Comparison of ENCODE assay signal across 24 mouse cellular contexts in genomic region chr17:12127056-12127455, GRCm38 (mm10). TPM values are rescaled to one million over a fixed set of nuclear protein-coding genes. Genes with fewer than 3 reads are reported as not detected.
A peak's percentile ranks its signal among the peaks of the same experiment; 100 is the strongest.
DNase-seq lines count a peak whose midpoint lies in the region; ATAC-seq and TF ChIP-seq lines count a peak whose summit lies in the region.
"Had no signal": no experiment of that assay in that cellular context is flagged by ENCODE, and none has a peak within 500 bp of the region (broad histone marks: within the 10 kb centered on the region; RNA-seq: fewer than 3 reads in every experiment).

No protein-coding gene starts in this region.

- H3K4me2 ChIP-seq in heart, embryonic 15.5 days, result no peak overlapping the region
- H3K4me2 ChIP-seq in heart, embryonic 11.5 days, result no peak overlapping the region
- no peak overlapping the region for H3K4me2 ChIP-seq in lung, embryonic 15.5 days
- H3K4me2 ChIP-seq: embryonic facial prominence, embryonic 12.5 days; embryonic facial prominence, embryonic 15.5 days; heart, embryonic 12.5 days; hindbrain, embryonic 12.5 days; hindbrain, embryonic 15.5 days had no signal

- H3K4me3 ChIP-seq in heart, embryonic 15.5 days, result no peak overlapping the region
- no peak overlapping the region for H3K4me3 ChIP-seq in heart, embryonic 11.5 days (ENCODE audit: low read depth, low read length)
- no peak overlapping the region for H3K4me3 ChIP-seq in lung, embryonic 15.5 days
- H3K4me3 ChIP-seq in testis, adult 2 months (ENCODE audit: control insufficient read depth, low read depth, low read length), result no peak overlapping the region
- H3K4me3 ChIP-seq: embryonic facial prominence, embryonic 12.5 days; embryonic facial prominence, embryonic 15.5 days; gastrocnemius, adult 2 months; heart, embryonic 12.5 days; hindbrain, embryonic 12.5 days; hindbrain, embryonic 15.5 days had no signal

- no peak overlapping the region for H3K9ac ChIP-seq in heart, embryonic 15.5 days
- no peak overlapping the region for H3K9ac ChIP-seq in heart, embryonic 11.5 days (ENCODE audit: low read depth, low read length)
- no peak overlapping the region for H3K9ac ChIP-seq in lung, embryonic 15.5 days
- H3K9ac ChIP-seq: embryonic facial prominence, embryonic 12.5 days; embryonic facial prominence, embryonic 15.5 days; forebrain, postnatal 0 days; heart, embryonic 12.5 days; hindbrain, embryonic 12.5 days; hindbrain, embryonic 15.5 days had no signal

- peaks cover 4% of the 10 kb centered on the region; the same call in 1 of the 2 replicates for H3K4me1 ChIP-seq in heart, embryonic 15.5 days (replicated peaks)
- H3K4me1 ChIP-seq in heart, embryonic 11.5 days (ENCODE audit: control insufficient read depth, insufficient read depth, low read length), result peaks cover 11% of the 10 kb centered on the region
- peaks cover 13% of the 10 kb centered on the region; the same call in 1 of the 2 replicates for H3K4me1 ChIP-seq in lung, embryonic 15.5 days
- H3K4me1 ChIP-seq in testis, adult 2 months (ENCODE audit: control insufficient read depth, insufficient read depth, low read length), result peaks cover 12% of the 10 kb centered on the region
- H3K4me1 ChIP-seq: embryonic facial prominence, embryonic 12.5 days; embryonic facial prominence, embryonic 15.5 days; hindbrain, embryonic 15.5 days had no signal

- H3K9me3 ChIP-seq in heart, embryonic 15.5 days (replicated peaks), result no peaks in the 10 kb centered on the region
- peaks cover 2% of the 10 kb centered on the region; the same call in 1 of the 2 replicates for H3K9me3 ChIP-seq in heart, embryonic 11.5 days (replicated peaks; ENCODE audit: control insufficient read depth, low read length)
- no peaks in the 10 kb centered on the region for H3K9me3 ChIP-seq in lung, embryonic 15.5 days
- H3K9me3 ChIP-seq: embryonic facial prominence, embryonic 12.5 days; embryonic facial prominence, embryonic 15.5 days; heart, embryonic 12.5 days; hindbrain, embryonic 12.5 days; hindbrain, embryonic 15.5 days had no signal

- no peak for TF ChIP-seq CTCF in testis, adult 2 months (IDR thresholded peaks at IDR 0.05; ENCODE audit: control insufficient read depth, insufficient read depth, insufficient replicate concordance, low read depth, low read length)

- ATAC-seq in heart, embryonic 15.5 days (replicated peaks; ENCODE audit: insufficient number of reproducible peaks, insufficient read depth, low FRiP score, low read depth), result 0 out of 2 replicates have a peak, but pooled peaks have one; percentile 47
- ATAC-seq in heart, embryonic 11.5 days (replicated peaks; ENCODE audit: insufficient number of reproducible peaks, low FRiP score, low TSS enrichment), result no peak
- peak; percentile 41; the same call in 1 of the 2 replicates for ATAC-seq in lung, embryonic 15.5 days (ENCODE audit: borderline replicate concordance, extremely low read depth, low FRiP score, low TSS enrichment)
- ATAC-seq: CD4-positive, CD25-positive, alpha-beta regulatory T cell, adult 4 months; forebrain, embryonic 14.5 days; forebrain, postnatal 0 days had no signal

- no peaks in the 10 kb centered on the region for H3K36me3 ChIP-seq in heart, embryonic 15.5 days
- H3K36me3 ChIP-seq in heart, embryonic 11.5 days (ENCODE audit: control insufficient read depth, insufficient read depth, low read length), result peaks cover 13% of the 10 kb centered on the region; the same call in 1 of the 2 replicates
- H3K36me3 ChIP-seq in lung, embryonic 15.5 days, result peaks cover 8% of the 10 kb centered on the region; the same call in 1 of the 2 replicates
- H3K36me3 ChIP-seq in testis, adult 2 months (ENCODE audit: control insufficient read depth, insufficient read depth, low read length), result no peaks in the 10 kb centered on the region

- no peak overlapping the region for H3K27ac ChIP-seq in heart, embryonic 15.5 days
- no peak overlapping the region for H3K27ac ChIP-seq in heart, embryonic 11.5 days (ENCODE audit: low read depth, low read length)
- no peak overlapping the region for H3K27ac ChIP-seq in lung, embryonic 15.5 days
- H3K27ac ChIP-seq in testis, adult 2 months (ENCODE audit: control insufficient read depth, insufficient read depth, low read depth, low read length), result peak overlapping the region; percentile 67
- H3K27ac ChIP-seq: embryonic facial prominence, embryonic 12.5 days; embryonic facial prominence, embryonic 15.5 days; gastrocnemius, adult 2 months; hindbrain, embryonic 12.5 days; hindbrain, embryonic 15.5 days had no signal

- no peak for TF ChIP-seq POLR2A in testis, adult 2 months (IDR thresholded peaks at IDR 0.05; ENCODE audit: control insufficient read depth, low read depth, low read length)

- no peak for DNase-seq in lung, postnatal 14 days
- DNase-seq in testis, postnatal 14 days (ENCODE audit: low spot score), result no peak
- DNase-seq: adrenal gland, adult 2 months; adrenal gland, postnatal 14 days; cerebellum, adult 11 months; cerebellum, adult 2 months; cerebellum, adult 9-11 months; cerebellum, postnatal 25 days; forebrain, postnatal 0 days; gastrocnemius, adult 2 months; gastrocnemius, postnatal 14 days; heart, adult 18-20 months; heart, postnatal 14 days had no signal

- H3K27me3 ChIP-seq in heart, embryonic 15.5 days, result no peaks in the 10 kb centered on the region
- H3K27me3 ChIP-seq in heart, embryonic 11.5 days (ENCODE audit: control insufficient read depth, insufficient read depth, low read length), result no peaks in the 10 kb centered on the region
- H3K27me3 ChIP-seq in lung, embryonic 15.5 days, result no peaks in the 10 kb centered on the region
- no peaks in the 10 kb centered on the region for H3K27me3 ChIP-seq in testis, adult 2 months (ENCODE audit: control insufficient read depth, insufficient read depth, low read length)
- H3K27me3 ChIP-seq: embryonic facial prominence, embryonic 12.5 days; embryonic facial prominence, embryonic 15.5 days; heart, embryonic 12.5 days; hindbrain, embryonic 12.5 days; hindbrain, embryonic 15.5 days had no signal

- 77% methylated on average over 4 of the region's 4 CpGs for WGBS in heart, embryonic 15.5 days
- 79% methylated on average over 4 of the region's 4 CpGs for WGBS in heart, embryonic 11.5 days (ENCODE audit: insufficient replicate concordance)
- WGBS in lung, embryonic 15.5 days, result 72% methylated on average over 4 of the region's 4 CpGs

RNA-seq across cellular contexts. Expression of gene Agpat4, which starts 8.6 kb away (rescaled TPM):
- polyA plus RNA-seq in heart, embryonic 15.5 days (2015; fragmentation: Nextera tagmentation; extraction: Ambion mirVana), result 13.6 and 19.0 TPM in 2 replicates
- 17.8 and 21.0 TPM in 2 replicates for polyA plus RNA-seq in heart, embryonic 11.5 days (2014; fragmentation: Nextera tagmentation; extraction: Ambion mirVana)
- polyA plus RNA-seq in lung, embryonic 15.5 days (2015; fragmentation: Nextera tagmentation; extraction: Ambion mirVana), result 38.8 and 43.7 TPM in 2 replicates
- polyA plus RNA-seq in testis, adult 2 months (2012; rRNA removed), result 10.8 and 18.4 TPM in 2 replicates
